Mouse (Mus musculus) heart, adult 2 months (tissue): Measurements from ENCODE around the gene Gm4450. TPM values are rescaled to one million over a fixed set of nuclear protein-coding genes. Genes with fewer than 3 reads are reported as not detected.
"Not testable (repeated sequence)": the region's sequence is repeated elsewhere in the genome, so short reads cannot be mapped to it uniquely, and the experiment has no call there.

ENCODE experiments used
- DNase-seq, 2 experiments: peaks; one replicate each; pipeline ENCODE4 v3.0.0; 2021
- H3K27ac ChIP-seq: fragments of 200-600 bp; 2 replicates; pipeline ENCODE4 v1.8.1; 2022
- H3K27me3 ChIP-seq: fragments of 200-500 bp; 2 replicates; pipeline ENCODE4 v1.6.1; 2012; ENCODE audit warnings: mild to moderate bottlenecking, low read length, inconsistent platforms, mixed read lengths; ENCODE audit not compliant: control insufficient read depth, insufficient read depth
- H3K36me3 ChIP-seq: fragments of 200-500 bp; 2 replicates; pipeline ENCODE4 v1.6.1; 2012; ENCODE audit warnings: low read length, inconsistent platforms; ENCODE audit not compliant: control insufficient read depth, insufficient read depth
- H3K4me1 ChIP-seq: fragments of 200-500 bp; 2 replicates; pipeline ENCODE4 v1.6.1; 2011; ENCODE audit warnings: low read length; ENCODE audit not compliant: control insufficient read depth, insufficient read depth
- H3K4me3 ChIP-seq: fragments of 200-600 bp; 2 replicates; pipeline ENCODE4 v1.8.1; 2022
- H3K79me2 ChIP-seq: fragments of 200-500 bp; replicated peaks from 2 replicates; pipeline ENCODE4 v1.6.1; 2012; ENCODE audit warnings: mild to moderate bottlenecking, inconsistent platforms, low read length, moderate library complexity, mixed read lengths; ENCODE audit not compliant: control insufficient read depth, insufficient read depth
- H3K9ac ChIP-seq: fragments of 200-500 bp; 2 replicates; pipeline ENCODE4 v1.6.1; 2012; ENCODE audit warnings: low read depth, mild to moderate bottlenecking, control low read depth, inconsistent platforms, low read length, mixed read lengths
- WGBS: fragments of 180-500 bp; shearing (Covaris S2); methylation state at CpG from one replicate; pipeline ENCODE4 v1.1.7; 2018; 5-methylcytosine and 5-hydroxymethylcytosine counted together
- intact Hi-C: fragments of 180-260 bp; cut with DNase I; formaldehyde crosslinking; loops from one replicate; pipeline ENCODE4 v1.15.1; 2025
- long read RNA-seq: library from polyadenylated mRNA; stranded (forward); transcript quantifications from one replicate; pipeline ENCODE4 v2.0.0, GENCODE M21; 2021
- polyA plus RNA-seq: library from polyadenylated mRNA; depleted of rRNA; stranded (reverse); fragments of >200 nt; gene quantifications from 2 replicates; pipeline ENCODE4 v1.2.3, GENCODE M21; 2012; rRNA removed
- total RNA-seq, 2 experiments: library from RNA; stranded (reverse); gene quantifications; 2 replicates each; pipeline ENCODE4 v1.2.3; 2021

The Gm4450 gene
- total RNA-seq: not detected
- not detected in 2 replicates for polyA plus RNA-seq
- long read RNA-seq: 0 reads

DNA sequence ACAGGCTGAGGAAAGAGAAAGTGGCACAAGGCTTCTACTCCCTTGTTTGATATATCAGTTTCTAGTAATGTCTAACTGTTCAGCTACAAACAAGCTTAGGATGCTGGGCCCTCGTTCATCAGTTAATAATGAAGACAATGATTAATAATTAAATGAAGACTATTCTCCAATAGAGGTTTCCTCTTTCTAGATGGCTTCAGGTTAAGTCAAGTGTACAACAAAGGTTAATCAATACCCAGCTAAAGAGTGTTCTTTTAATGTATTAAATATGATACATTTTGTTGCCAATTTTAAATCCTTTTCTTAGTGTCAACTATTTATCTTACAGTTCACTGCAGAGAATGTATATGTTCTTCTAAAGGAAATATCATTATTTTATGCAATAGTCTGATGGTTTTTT lies at the start of gene Gm4450:
Gene Gm4450 (minus strand): TSS at position 101 of the 400 bp plus-strand sequence.
- intact Hi-C loops: not testable (repeated sequence)

DNA sequence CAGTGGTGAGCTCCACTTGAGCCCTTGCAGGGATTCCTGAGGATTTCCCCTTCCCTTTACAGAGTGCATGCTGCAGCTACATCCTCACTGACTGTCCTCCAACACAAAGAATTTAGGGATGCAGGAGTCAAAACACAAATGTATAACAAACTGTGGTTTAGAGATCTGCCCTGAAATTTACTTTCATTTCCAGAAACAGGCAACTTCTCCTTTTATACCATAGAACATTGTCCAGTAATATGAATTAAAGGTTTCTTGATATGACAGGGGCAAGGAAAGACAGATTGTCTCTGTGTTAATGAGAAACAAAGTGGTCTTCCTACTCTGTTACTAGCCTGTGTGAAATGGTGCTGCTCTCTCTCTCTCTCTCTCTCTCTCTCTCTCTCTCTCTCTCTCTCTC lies 40.5 kb upstream of the Gm4450 start:
- intact Hi-C loops, H3K4me3 ChIP-seq, H3K36me3 ChIP-seq, H3K4me1 ChIP-seq, H3K9ac ChIP-seq, H3K27me3 ChIP-seq, H3K27ac ChIP-seq, DNase-seq, H3K79me2 ChIP-seq: not testable (repeated sequence)

More for the DNA sequence above, at the start of gene Gm4450:
- H3K27ac ChIP-seq, H3K27me3 ChIP-seq, DNase-seq, H3K79me2 ChIP-seq, H3K4me1 ChIP-seq, H3K9ac ChIP-seq, H3K36me3 ChIP-seq, H3K4me3 ChIP-seq: not testable (repeated sequence)
- 86% methylated on average over 1 of the region's 1 CpGs for WGBS

DNA sequence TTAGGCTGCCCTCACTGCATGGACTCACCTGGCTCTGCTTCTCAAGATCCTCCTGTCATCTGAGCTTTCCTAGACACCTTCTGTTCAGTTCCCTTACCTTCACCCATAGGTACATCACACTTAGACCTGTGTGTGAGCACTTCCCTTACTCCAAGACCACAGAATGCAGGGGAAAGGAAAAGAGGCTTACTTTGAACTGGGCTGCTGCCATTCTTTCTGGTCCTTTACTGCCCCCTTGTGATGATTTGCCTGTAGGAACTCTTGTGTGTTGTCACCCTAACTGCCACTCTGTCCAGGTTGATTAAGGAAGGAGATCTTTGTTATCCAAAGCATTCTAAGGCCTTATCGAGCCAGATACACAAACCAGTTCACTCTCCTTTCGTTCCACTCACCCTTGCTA lies 39.8 kb upstream of the Gm4450 start:
- H3K4me3 ChIP-seq, H3K27ac ChIP-seq, intact Hi-C loops, H3K27me3 ChIP-seq, DNase-seq, H3K36me3 ChIP-seq, H3K4me1 ChIP-seq, H3K9ac ChIP-seq, H3K79me2 ChIP-seq: not testable (repeated sequence)
- no CpG with 5 or more reads among the region's 2 CpGs for WGBS

DNA sequence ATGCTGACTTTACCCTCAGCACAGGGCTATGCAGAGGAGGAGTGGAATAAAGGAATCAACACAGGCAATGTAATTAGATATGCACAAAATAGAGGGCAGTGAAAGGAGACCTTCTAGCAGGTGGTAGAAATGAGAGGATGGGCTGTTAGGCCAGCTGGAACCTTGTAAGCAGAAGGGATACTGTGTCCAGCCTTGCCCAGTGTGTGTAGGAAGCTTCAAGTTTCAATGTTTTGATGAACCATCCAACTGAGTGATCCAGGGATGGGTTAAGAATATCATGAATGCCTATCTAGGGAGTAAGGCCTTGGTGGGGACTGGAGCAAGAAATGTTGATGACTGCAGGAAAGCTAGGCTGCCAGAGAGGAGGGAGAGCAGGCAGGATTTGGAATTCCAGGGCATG lies 38.1 kb upstream of the Gm4450 start:
- DNase-seq, H3K9ac ChIP-seq, H3K27me3 ChIP-seq, H3K79me2 ChIP-seq, H3K27ac ChIP-seq, H3K36me3 ChIP-seq, H3K4me3 ChIP-seq, H3K4me1 ChIP-seq, intact Hi-C loops: not testable (repeated sequence)

DNA sequence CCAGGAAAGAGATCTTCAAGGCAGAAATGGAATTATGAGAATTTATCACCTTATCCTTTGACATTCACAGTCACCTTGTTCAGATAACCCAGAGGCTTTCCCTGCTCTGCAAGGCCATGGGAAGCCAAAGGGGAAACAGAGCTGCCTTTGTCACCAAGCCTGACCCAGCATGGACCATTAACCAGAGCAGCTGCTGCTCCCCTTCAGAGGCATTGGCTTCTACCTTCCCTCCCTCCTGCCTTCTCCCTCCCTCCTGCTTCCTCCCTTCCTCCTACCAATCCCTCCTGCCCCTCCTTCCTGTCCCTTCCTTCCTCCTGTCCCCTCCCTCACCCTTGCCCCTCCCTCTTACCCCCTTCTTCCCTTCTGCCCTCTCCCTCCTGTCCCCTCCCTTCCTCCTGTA lies 37.3 kb upstream of the Gm4450 start:
- DNase-seq, H3K27ac ChIP-seq, intact Hi-C loops, H3K36me3 ChIP-seq, H3K4me3 ChIP-seq, H3K79me2 ChIP-seq, H3K27me3 ChIP-seq, H3K4me1 ChIP-seq, H3K9ac ChIP-seq: not testable (repeated sequence)

DNA sequence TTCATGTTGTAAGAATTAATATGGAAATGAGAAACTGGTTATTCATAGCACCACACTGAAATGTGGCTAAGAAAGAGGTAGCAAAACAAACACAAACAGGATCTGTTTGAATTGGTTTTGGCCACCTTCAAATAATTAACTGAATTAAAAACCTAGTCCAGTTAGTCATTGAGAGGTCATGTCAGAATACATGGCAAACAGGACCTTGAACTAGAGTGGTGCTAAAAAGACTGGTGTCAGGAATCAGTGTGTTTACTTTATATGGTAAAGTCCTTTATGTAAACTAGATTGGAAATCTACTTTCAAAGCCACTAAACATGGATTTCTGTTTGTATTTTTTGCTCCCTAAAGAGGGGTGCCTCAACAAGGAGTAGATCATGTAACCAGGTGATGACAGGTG lies 14.6 kb upstream of the Gm4450 start:
- H3K36me3 ChIP-seq, H3K9ac ChIP-seq, DNase-seq, H3K4me3 ChIP-seq, H3K27ac ChIP-seq, H3K27me3 ChIP-seq, H3K4me1 ChIP-seq, intact Hi-C loops, H3K79me2 ChIP-seq: not testable (repeated sequence)

DNA sequence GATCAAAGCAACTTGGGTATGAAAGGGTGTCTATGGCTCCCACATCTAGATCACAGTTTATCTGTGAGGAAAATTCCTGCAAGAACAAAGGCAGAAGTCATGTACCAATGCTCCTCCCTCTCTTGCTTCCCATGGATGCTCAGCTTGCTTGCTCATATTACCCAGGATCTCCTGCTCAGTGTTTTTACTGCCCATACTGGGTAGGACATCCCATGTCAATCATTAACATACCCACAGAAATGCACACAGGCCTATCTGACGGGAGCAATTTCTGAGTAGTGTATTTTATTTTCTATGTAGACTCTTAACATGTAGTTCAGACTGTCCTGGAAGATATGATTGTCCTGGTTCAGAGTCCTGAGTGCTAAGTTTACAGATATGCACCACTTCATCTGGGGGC lies 14.1 kb upstream of the Gm4450 start:
- H3K79me2 ChIP-seq, H3K36me3 ChIP-seq, H3K4me3 ChIP-seq, H3K27me3 ChIP-seq, H3K9ac ChIP-seq, H3K4me1 ChIP-seq, H3K27ac ChIP-seq, intact Hi-C loops, DNase-seq: not testable (repeated sequence)
- WGBS: no CpG with 5 or more reads among the region's 1 CpGs

DNA sequence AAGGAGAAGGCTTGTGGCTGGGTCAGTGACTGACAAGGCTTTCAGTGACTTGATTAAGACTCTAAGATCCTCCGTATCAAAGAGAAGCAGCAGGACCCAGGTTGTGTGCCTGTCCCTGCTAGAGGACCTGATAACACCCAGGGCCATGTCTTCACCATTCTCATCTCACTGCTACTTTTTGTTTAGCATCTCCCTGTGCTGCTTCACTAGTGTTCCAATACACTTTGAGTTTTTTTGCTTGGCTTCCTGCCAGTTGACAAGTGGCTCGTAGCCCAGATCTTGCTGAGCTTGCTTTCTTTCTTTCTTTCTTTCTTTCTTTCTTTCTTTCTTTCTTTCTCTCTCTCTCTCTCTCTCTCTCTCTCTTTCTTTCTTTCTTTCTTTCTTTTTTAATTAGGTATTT lies 12.4 kb upstream of the Gm4450 start:
- H3K4me3 ChIP-seq, H3K36me3 ChIP-seq, H3K27ac ChIP-seq, H3K79me2 ChIP-seq, DNase-seq, H3K4me1 ChIP-seq, H3K27me3 ChIP-seq, intact Hi-C loops, H3K9ac ChIP-seq: not testable (repeated sequence)
- 27% methylated on average over 1 of the region's 2 CpGs for WGBS

DNA sequence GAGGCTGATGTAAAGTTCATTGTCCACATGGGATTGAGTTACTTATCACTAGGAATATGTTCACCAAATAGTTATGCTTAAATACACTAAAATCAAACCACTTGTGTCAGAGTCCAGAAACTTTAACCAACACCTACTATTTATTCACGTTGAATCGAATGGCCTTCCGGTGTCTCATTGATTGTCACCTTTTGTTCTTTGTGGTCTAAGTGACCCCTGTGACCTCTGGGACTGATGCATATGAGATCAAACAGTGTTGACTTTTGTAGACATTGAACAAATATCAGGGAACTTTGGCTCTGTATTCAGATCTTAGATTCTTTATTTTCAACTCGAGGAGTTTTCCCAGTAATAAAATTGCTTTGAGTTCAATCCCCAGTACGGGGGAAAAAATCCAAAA lies 3.1 kb downstream of the Gm4450 start:
- H3K27me3 ChIP-seq, H3K4me1 ChIP-seq, DNase-seq, H3K79me2 ChIP-seq, H3K9ac ChIP-seq, H3K36me3 ChIP-seq, H3K27ac ChIP-seq, intact Hi-C loops, H3K4me3 ChIP-seq: not testable (repeated sequence)
- WGBS: 75% methylated on average over 5 of the region's 5 CpGs

DNA sequence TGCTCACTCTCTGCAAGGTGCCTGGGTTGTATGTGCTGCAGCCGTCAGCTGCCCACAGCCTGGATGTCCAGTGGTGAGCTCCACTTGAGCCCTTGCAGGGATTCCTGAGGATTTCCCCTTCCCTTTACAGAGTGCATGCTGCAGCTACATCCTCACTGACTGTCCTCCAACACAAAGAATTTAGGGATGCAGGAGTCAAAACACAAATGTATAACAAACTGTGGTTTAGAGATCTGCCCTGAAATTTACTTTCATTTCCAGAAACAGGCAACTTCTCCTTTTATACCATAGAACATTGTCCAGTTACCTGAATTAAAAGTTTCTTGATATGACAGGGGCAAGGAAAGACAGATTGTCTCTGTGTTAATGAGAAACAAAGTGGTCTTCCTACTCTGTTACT lies 13.0 kb downstream of the Gm4450 start:
- WGBS: 43% methylated on average over 1 of the region's 1 CpGs
- H3K9ac ChIP-seq, H3K36me3 ChIP-seq, H3K4me1 ChIP-seq, H3K4me3 ChIP-seq, H3K27me3 ChIP-seq, H3K79me2 ChIP-seq, H3K27ac ChIP-seq, DNase-seq: not testable (repeated sequence)
- intact Hi-C loops: loop anchor here (1.0 kb wide), 1 partner anchor 82 kb away; no protein-coding TSS in a partner anchor
